Mouse (Mus musculus): ENCODE measurements around the gene Cfi. TPM values are rescaled to one million over a fixed set of nuclear protein-coding genes. Genes with fewer than 3 reads are reported as not detected.

Cfi gene
- 0.34 and 0.39 TPM in 2 replicates for polyA plus RNA-seq (2012; rRNA removed)

GRCm38 (mm10) chr3:129835388-129835934, at the start of gene Cfi:
Cfi (plus strand) TSS chr3:129835884.
- DNase-seq (ENCODE audit: low spot score) = no peak

- no peak for DNase-seq (ENCODE audit: low spot score)
These were observed 41.9 kb upstream of the Cfi start for GRCm38 (mm10) chr3:129793801-129794200.

GRCm38 (mm10) chr3:129797341-129797740, 38.3 kb upstream of the Cfi start:
- no peak for DNase-seq (ENCODE audit: low spot score)

- DNase-seq (ENCODE audit: low spot score) = no peak
These were observed 37.1 kb upstream of the Cfi start for GRCm38 (mm10) chr3:129798551-129798950.

GRCm38 (mm10) chr3:129799011-129799410, 36.7 kb upstream of the Cfi start:
- no peak for DNase-seq (ENCODE audit: low spot score)

- no peak for DNase-seq (ENCODE audit: low spot score)
These were observed 31.9 kb upstream of the Cfi start, which contains the start of gene Lrit3 for GRCm38 (mm10) chr3:129803765-129804164. Lrit3 (minus strand) TSS chr3:129804030.

GRCm38 (mm10) chr3:129820847-129821246, 14.8 kb upstream of the Cfi start:
- no peak for DNase-seq (ENCODE audit: low spot score)

- no peak for DNase-seq (ENCODE audit: low spot score)
These were observed 13.9 kb upstream of the Cfi start for GRCm38 (mm10) chr3:129821736-129822135.

- DNase-seq (ENCODE audit: low spot score) = no peak
These were observed 13.4 kb upstream of the Cfi start, which contains the start of gene Rrh for GRCm38 (mm10) chr3:129822206-129822775. Rrh (minus strand) TSS chr3:129822587.

GRCm38 (mm10) chr3:129823293-129823692, 12.4 kb upstream of the Cfi start:
- no peak for DNase-seq (ENCODE audit: low spot score)

- DNase-seq (ENCODE audit: low spot score) = no peak
These were observed 11.5 kb upstream of the Cfi start for GRCm38 (mm10) chr3:129824146-129824545.

GRCm38 (mm10) chr3:129824891-129825290, 10.8 kb upstream of the Cfi start:
- DNase-seq (ENCODE audit: low spot score) = no peak

- DNase-seq (ENCODE audit: low spot score) = no peak
These were observed 9.0 kb upstream of the Cfi start for GRCm38 (mm10) chr3:129826691-129827090.

- no peak for DNase-seq (ENCODE audit: low spot score)
These were observed 8.0 kb upstream of the Cfi start for GRCm38 (mm10) chr3:129827691-129828090.

- no peak for DNase-seq (ENCODE audit: low spot score)
These were observed 5.1 kb upstream of the Cfi start for GRCm38 (mm10) chr3:129830626-129831025.

- DNase-seq (ENCODE audit: low spot score) = peak; percentile 83
These were observed 4.6 kb upstream of the Cfi start, which contains the start of gene Gar1 for GRCm38 (mm10) chr3:129831035-129831568. Gar1 (minus strand) TSS chr3:129831396.

GRCm38 (mm10) chr3:129836051-129836697, 490 bp downstream of the Cfi start:
- no peak for DNase-seq (ENCODE audit: low spot score)

GRCm38 (mm10) chr3:129836965-129837364, 1.3 kb downstream of the Cfi start:
- DNase-seq (ENCODE audit: low spot score) = no peak

GRCm38 (mm10) chr3:129838017-129838416, 2.3 kb downstream of the Cfi start:
- DNase-seq (ENCODE audit: low spot score) = no peak

GRCm38 (mm10) chr3:129845868-129846267, 10.2 kb downstream of the Cfi start:
- no peak for DNase-seq (ENCODE audit: low spot score)

- DNase-seq (ENCODE audit: low spot score) = no peak
These were observed 11.2 kb downstream of the Cfi start for GRCm38 (mm10) chr3:129846846-129847245.

- DNase-seq (ENCODE audit: low spot score) = no peak
These were observed 26.9 kb downstream of the Cfi start for GRCm38 (mm10) chr3:129862592-129862991.

GRCm38 (mm10) chr3:129863698-129864097, 28.0 kb downstream of the Cfi start:
- DNase-seq (ENCODE audit: low spot score) = no peak

Data from urinary bladder, adult 2 months (tissue).